Mouse (Mus musculus): ENCODE measurements around the gene Ly86. TPM values are rescaled to one million over a fixed set of nuclear protein-coding genes. Genes with fewer than 3 reads are reported as not detected.

Gene Ly86
- total RNA-seq, 2 experiments from 2014 or later, result 2.3 TPM

DNA sequence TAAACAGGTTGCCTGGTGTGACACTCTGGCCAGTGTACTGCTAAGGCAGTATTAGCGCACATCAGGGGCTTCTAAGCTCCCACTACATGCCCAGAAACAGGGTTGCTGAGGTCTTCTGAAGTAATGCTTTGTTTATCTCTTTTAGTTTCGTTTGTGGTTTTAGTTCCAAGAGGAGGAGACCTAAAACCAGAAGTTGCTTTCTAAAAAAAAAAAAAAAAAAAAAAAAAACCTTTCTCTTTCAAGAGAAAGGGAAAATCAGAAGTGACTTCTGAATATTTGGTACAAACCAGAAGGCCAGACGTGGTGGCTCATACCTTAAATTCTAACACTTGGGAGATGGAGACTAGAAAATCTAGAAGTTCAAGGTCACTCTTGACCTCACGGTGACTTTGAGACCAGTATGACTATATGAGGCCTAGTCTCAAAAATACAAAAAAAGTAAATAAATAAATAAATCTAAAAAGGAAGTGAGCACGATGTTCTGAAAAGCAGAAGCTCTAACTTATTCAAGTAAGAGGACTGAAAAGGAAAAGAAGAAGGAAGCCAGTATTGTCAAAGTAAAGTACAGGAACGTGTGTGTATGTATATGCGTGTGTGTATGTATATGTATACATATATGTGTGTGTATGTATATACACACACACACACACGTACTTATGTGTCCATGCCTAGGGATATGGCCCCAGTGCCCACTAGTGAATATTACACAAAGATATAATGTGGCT lies 3.0 kb downstream of the Ly86 start:
- no peak for DNase-seq
- intact Hi-C loops (cut with DNase I), result no loop called here

DNA sequence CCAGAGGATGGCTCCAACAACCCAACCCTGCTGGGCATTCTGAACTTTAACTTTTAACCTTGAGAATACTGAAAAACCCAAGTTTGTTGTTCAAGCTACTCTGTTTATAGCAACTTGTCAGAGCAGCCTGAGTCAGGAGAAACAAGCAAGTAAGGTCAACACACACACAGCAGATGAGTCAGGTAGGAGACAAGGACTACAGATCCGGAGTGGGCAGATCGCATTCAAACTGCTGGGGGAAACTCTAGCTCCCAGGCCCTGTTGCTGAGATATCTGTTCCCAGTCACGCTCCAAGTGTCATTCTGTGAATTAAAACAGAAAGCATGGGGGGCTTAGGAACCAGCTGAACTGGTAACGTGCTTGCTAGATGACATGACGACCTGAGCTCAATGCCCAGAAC lies 4.0 kb downstream of the Ly86 start:
- intact Hi-C loops (cut with DNase I), result no loop called here
- no peak for DNase-seq

DNA sequence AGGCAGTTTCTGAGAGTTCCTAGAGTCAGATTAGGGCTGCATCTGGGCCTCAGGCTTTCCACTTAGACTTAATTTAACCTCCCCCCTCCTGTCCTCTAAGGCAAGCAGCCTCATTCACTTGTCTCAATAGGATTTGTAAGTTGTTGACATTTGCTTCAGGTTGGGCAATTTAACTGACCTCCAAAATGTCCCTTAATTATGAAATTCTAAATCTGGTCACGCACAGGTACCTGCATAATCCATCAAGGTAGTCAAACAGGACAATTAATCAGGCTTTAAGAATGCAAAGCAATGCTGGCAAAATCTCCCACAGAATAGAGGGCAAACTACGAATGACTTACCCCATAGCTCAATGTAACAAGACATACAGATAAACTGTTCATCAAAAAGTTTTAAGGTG lies 8.0 kb downstream of the Ly86 start:
- intact Hi-C loops (cut with DNase I), result no loop called here
- no peak for DNase-seq

DNA sequence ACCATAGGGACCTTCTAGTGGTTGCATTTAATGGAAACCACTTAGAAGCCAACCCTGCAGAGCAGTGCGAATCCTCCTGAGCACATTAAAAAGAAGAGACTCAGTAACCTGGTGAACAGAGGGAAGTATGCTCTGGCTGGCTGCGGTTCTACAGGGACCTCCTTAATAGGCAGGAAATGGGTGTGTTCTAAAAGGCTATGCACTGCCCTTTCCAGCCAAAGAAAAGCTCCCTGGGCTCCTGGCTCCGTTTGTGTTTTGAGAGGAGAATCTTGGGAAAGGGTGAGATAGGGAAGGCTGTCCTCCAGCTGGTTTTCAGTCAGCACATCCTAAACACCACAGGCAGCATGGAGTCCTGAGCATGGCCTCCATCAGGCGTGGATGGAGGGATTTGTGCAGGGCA lies 8.9 kb downstream of the Ly86 start:
- intact Hi-C loops (cut with DNase I), result no loop called here
- DNase-seq, result peak; percentile 26 to 31

DNA sequence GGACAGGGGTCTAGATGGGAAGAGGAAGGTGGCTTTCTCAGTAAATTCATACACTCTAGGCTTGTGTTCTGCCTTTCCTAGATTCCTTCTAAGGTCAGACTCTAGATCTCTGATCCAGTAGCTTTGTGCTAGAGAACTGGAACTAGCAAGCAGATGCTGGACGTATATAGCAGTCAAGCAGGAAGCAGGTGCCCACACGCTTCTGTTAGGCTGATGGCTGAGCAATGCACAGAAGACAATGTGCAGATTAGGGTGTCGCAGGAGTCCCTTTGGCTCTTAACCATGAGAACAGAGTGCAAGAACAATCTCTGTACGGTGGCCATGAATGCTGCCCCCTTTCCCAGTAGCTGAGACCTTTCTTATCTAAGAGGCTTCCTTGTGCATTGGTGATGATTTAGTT lies 9.4 kb downstream of the Ly86 start:
- no peak for DNase-seq
- intact Hi-C loops (cut with DNase I), result no loop called here

DNA sequence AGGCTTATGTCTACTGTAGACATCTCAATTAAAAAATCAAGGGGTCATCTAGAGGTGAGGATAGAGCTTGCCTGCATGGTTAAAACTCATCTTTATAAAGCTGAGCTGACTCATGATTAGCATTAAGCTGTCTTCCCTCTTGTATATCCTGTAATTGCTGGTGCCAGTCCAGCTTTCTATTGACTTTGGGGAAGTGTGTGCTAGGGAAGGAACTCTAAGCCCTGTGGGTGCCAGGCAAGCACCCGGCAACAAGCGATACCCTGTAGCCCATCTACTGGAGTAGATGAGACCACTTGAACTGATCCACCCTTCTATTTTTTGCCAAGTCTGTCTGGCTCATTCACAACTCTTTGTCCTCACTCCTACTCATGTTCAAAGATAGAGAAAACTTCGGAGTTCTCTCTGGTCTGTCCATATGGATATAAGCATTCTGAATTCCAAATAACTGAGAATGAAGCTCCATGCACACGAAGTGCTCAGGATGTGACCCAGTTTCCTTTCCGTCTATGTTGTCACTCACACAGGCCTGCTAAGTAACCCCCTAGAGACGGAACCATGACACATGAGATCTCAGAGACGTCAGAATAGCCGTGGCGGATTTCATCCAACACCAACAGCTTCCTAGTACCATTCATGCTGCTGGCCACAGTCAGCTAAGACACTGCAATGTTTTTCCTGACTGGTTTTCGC lies 10.8 kb downstream of the Ly86 start:
- intact Hi-C loops (cut with DNase I), result no loop called here
- no peak for DNase-seq

DNA sequence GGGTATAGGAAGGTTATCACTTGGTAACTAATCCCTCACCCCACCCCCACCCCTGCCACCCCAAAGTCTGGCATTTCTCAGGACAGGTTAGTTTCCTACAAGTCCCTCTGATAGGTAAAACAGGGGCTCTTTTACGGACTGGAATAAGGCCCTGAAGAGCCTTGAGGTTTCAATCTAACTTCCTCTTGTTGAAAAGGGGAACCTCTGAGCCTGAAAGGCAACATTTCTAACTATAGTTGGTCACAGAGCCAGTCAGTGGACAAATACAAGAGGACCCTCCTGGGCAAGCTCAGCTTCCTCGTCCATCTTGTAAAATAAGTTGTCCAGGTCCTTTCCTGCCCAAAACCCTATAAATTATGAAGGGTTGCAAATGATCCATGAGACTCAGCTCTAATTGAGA lies 11.5 kb downstream of the Ly86 start:
- no peak for DNase-seq

DNA sequence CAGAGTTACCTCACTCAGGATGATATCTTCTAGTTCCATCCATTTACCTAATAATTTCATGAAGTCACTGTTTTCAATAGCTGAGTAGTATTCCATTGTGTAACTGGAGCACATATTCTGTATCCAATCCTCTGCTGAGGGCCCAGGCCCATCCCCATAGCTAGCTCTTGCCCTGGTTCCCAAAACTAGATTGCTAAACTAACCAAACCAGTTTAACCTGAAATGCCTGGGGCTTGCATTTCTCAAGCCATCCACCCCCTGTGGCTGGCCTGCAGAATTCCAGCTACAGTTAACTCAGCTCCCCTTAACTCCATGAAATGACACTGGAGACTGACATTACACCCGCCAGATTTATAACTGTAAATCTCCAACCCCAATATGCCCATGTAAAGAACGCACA lies 13.1 kb downstream of the Ly86 start:
- intact Hi-C loops (cut with DNase I), result no loop called here

More for the DNA sequence above, 11.5 kb downstream of the Ly86 start:
- intact Hi-C loops (cut with DNase I), result no loop called here

DNA sequence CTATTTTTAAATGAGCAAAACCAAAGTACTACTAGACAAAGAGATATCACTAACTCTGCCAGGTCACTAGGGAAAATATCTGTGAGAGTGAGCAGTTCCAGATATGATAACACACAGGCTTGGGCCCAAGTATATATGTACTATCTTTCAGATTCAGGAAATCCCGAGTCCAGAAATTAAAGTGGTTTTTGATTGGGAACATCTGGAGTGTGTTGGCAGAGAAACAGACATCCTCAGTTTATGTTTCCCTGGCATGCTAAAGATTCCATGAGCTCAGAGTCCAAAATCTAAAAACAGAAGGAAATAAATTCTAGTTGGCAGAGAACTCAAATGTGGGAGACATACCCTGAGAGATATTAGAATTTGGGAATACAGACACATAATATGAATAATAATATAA lies 16.2 kb downstream of the Ly86 start:
- intact Hi-C loops (cut with DNase I), result no loop called here
- DNase-seq, result no peak

More for the DNA sequence above, 13.1 kb downstream of the Ly86 start:
- no peak for DNase-seq

DNA sequence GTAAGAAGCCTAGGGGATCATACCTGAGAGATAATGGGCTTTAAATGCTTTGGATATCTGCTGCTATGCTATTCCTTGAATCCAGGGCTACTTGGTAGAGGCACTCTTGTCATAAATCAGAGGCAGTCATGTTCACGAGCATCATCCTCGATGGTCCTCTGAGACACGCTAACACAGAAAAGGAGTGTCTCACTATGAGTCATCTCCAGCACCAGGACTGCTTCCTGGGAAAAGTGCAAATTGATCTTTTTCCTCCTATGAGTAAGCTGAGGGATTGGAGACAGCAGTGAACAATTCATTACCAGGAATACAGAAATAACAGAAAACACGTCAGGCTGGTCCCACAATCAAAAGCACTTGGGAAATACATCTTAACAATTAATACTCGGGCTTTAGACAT lies 19.3 kb downstream of the Ly86 start:
- DNase-seq, result no peak
- intact Hi-C loops (cut with DNase I), result no loop called here

DNA sequence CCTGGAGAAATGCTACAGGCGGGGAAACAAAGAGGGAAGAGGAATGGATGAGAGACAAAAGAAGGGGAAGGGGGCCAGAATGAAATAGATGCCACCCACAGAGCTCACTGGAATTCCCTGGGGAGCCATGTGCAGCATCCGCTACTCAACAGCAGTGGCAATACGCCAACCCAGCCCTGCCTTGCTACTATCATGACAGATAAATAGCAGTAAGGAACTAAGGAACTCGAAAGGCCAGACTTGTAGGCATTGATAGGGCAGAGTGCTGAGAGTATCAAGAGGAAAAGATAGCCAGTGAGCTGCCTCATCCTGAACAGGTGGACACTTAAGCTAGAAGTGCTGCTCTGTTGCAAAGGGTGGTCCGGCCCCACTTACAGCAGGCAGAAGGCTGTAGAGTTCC lies 31.4 kb downstream of the Ly86 start:
- intact Hi-C loops (cut with DNase I), result no loop called here
- DNase-seq, result peak in 1 of 2 experiments; percentile 17

DNA sequence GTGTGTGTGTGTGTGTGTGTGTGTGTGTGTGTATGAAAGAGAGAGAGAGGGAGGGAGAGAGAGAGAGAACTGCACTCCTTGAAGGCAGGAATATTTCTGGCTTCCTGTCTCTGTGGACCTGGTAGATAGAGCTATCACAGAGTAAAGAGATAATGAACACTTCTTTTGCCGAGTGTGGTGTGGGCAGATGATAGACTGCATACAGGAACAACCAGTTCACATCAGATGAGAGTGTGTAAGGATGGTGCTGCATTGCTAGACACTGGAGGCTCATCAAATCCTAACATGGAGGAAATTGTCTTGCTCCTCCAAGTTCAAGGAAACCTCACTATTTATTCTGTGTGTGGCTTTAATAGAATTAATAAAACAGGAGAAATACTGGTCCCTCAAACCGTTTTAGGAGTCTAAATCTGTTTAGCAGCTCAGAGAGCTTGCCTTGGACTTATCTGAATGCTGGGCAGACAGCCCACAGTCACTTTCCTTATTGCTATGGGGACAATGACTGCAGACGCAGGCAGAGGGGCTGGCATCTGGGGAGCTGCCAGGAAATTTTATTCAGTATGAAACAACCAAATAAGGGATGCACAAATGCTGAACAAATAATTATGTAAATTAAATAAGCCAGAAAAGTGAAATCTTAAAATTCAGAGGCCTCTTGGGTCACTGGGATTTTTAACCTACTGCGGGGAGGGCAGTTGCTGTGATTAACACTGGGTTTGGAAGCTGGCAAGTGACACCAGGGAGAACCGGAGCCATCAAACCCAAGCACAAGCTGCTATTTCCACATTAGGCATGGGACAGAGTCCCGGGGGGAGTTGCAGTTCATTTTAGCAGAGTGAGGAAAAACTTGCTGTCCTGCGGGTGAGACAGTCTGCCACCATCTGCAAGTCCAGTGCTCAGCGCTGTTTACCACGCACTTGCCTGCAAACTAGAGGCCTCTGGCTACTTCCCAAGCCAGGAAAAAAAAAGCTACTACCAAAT lies 43.5 kb downstream of the Ly86 start:
- DNase-seq, result peak; percentile 68 to 70
- intact Hi-C loops (cut with DNase I), result no loop called here

DNA sequence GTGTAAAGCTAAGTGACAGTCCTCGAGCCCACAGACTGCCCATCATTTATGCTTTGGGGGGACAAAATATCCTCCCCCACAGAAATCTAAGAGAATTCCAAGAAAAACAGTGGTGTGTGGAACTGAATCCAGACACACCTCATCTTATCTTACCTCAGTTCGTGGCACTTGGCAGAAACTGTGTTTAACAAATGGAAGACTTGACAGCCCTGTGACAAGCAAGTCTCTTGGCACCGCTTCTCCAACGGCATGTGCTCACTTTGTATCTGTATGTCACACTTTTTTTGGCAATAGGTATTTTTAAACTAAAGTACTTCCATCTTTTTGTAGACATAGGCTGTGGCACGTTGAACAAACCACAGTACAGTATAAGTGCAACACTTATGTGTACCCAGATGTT lies 44.3 kb downstream of the Ly86 start:
- intact Hi-C loops (cut with DNase I), result no loop called here
- peak; percentile 18 to 50 for DNase-seq

DNA sequence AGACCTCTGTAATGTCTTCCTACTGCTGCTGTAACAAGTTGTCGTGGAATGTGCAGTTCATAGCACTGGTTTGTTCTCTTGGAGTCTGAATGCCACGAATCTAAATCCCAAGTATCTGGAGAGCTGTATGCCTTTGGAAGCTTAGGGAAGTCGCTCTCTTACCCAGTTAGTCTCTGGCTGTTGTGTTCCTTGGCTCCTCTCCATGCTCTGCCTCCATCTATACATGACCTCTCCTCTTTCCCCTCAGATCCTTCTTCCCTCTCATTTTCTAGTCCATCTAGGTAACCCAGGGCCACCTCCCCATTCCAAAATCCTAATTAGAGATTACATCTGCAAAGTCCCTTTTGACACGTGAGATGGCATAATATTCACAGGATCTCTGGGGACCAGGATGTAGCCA lies 53.8 kb downstream of the Ly86 start:
- intact Hi-C loops (cut with DNase I), result no loop called here
- no peak for DNase-seq

DNA sequence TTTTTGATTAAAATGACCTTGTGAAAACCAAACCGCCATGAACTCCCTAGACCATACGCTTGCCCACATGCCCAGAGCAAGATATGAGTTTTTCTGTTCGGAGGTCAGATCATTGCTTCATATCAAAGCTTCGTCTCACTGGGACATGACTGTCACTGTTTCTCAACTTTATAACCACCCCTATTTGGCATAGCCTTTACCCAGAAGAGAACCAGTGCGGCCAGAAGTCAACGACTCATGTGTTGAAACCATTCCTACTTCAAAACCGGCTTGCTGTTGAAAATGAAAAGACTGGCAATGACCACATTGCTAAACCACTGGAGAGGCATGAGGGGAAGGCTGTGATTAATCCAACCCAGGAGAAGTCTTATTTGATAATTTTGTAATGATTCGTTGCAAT lies 54.3 kb downstream of the Ly86 start:
- DNase-seq, result no peak
- intact Hi-C loops (cut with DNase I), result no loop called here

DNA sequence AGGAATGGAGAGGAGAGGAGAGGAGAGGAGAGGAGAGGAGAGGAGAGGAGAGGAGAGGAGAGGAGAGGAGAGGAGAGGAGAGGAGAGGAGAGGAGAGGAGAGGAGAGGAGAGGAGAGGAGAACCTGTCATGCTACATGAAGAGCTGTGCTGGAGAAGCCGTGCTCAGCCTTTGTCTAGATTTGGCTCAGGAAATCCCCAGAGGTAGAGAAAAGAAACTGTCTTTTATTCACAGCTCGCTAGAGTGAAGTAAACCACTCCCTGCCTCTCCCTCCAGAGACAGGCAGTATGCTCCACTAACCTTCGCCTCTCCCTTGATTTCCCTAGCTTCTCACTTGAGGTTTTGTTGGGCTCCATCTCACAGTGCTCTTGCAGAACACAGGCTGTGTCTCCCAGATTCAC lies 57.4 kb downstream of the Ly86 start:
- intact Hi-C loops (cut with DNase I), result no loop called here
- no peak for DNase-seq

DNA sequence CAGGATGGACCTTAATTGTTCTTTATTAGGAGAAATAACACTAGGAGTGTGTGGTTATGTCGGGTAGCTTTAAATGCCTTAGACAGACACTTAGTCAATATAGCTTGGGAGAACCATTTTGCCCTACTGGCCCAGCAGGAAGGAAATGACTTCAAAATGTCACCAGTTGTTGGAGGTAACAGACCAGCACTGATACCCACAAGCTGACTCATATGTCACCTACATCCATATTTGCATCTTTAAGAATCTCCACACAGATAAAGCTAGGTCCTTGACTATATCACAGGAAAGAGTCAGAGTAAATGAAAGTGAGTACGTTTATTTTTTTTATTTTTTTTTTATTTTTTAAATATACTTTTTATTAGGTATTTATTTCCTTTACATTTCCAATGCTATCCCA lies 58.7 kb downstream of the Ly86 start:
- no peak for DNase-seq
- intact Hi-C loops (cut with DNase I), result no loop called here

DNA sequence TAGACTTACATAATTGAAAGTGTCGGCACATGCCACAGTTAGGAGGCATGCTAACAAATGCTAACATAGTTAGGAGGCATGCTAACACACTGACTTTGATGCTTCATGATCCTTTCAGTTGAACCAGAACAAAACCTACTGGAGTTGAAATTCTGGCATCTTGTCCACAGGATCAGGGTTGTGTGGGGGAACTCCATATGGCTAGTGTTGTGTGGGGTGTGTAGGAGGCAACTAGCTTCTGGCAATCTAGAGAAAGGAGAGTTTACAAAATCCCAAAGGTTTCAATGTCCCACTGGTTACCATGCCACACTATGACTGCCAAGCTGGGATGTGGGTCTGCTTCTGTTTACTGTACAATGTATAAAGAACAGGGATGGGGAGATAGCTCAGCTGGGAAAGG lies 70.7 kb downstream of the Ly86 start:
- DNase-seq, result no peak
- intact Hi-C loops (cut with DNase I), result no loop called here

DNA sequence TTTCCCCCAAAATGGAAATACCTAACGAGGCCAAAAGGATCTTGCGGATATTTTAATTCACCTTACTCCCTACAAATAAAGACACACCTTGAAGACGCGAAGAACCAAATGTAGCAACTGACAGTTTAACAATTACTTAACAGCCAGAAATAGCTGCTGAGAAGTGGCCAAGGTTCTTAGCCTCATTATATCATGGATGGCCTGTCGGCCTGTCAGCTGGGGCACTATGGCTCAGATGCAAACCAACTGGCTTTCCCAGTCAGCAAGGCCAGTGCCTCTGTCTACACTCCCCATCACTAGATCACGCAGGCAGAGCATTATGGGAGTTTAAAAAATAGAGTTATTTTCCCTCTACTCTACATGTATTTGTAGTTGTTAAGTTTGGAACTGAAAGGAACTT lies 78.4 kb downstream of the Ly86 start:
- intact Hi-C loops (cut with DNase I), result no loop called here
- DNase-seq, result peak in 1 of 2 experiments; percentile 70

DNA sequence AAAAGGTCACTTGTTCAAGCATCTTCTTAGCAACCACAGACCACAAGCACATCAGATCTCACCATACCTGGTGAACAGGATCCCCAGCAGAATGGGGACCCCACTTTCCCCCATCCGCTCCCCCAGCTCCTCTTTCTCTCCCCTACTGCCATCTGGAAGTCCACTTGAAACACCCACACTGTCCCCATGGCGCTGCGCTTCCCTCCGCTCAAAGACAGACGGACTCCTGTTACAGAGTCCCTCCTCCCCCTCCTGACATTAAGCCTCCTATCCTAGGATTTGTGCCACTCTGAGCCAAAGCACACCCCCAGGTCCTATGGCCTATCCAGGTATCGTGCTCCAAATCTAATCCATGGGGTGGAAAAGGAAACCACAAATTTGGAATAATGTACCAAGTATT lies 79.9 kb downstream of the Ly86 start:
- no peak for DNase-seq
- intact Hi-C loops (cut with DNase I), result no loop called here

DNA sequence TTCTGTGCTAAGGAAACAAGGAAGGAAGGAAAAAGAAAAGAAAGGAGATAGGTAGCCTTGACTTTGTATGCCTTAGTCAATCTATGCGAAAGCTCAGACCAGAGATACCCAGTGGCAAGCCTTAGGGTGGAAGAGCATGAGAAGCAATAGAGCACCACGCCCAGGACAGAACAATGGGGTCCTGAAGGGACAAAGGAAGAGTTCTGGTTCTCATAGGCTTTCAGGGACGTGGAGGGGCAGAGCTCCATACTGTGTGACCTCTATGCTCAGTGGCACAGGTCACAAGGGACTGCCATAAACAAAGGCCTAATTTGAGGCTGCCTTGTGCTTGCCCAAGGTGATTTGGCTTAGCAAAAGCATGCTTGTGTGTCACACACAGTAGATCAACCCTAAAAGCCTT lies 80.4 kb downstream of the Ly86 start:
- intact Hi-C loops (cut with DNase I), result no loop called here
- DNase-seq, result no peak

Measured in heart, postnatal 10 days (tissue).